Mouse (Mus musculus) heart, adult 8-10 months (tissue): Measurements from ENCODE around the gene Mrpl22. TPM values are rescaled to one million over a fixed set of nuclear protein-coding genes. Genes with fewer than 3 reads are reported as not detected.
"Not testable (repeated sequence)": the region's sequence is repeated elsewhere in the genome, so short reads cannot be mapped to it uniquely, and the experiment has no call there.

Source experiments
- DNase-seq: peaks from one replicate; pipeline ENCODE4 v3.0.0; 2022; ENCODE audit warnings: low spot score
- total RNA-seq, 4 experiments: library from RNA; stranded (reverse); gene quantifications; 2 replicates each; pipeline ENCODE4 v1.2.4; 2022

Gene Mrpl22
- total RNA-seq, 4 experiments from 2014 or later, result 45.6 to 62.3 (median 52.4) TPM

- DNase-seq, result no peak
These were observed 55.0 kb downstream of the Mrpl22 start for GRCm38 (mm10) chr11:58226425-58226824.

- not testable (repeated sequence) for DNase-seq
These were observed 56.6 kb downstream of the Mrpl22 start for GRCm38 (mm10) chr11:58228021-58228420.

Other genes with a start within 250 kb of the Mrpl22 start
- gene Larp1, start 162.6 kb upstream of the Mrpl22 start, total RNA-seq, result 10 to 100 TPM; 61.6 to 70.0 (median 65.1) TPM
- gene Gm12248, start 78.5 kb upstream of the Mrpl22 start, total RNA-seq, result not detected
- gene Cnot8, start 67.5 kb upstream of the Mrpl22 start, total RNA-seq, result 10 to 100 TPM; 34.2 to 36.4 (median 35.8) TPM
- gene Gemin5, start 3.1 kb upstream of the Mrpl22 start, total RNA-seq, result 1 to 10 TPM; 8.8 to 9.6 (median 9.2) TPM
- gene Igtp, start 27.9 kb downstream of the Mrpl22 start, total RNA-seq, result 10 to 100 TPM in 2 of 4 experiments, 1 to 10 TPM in 2; 8.5 to 10.9 (median 9.5) TPM
- gene Irgm2, start 28.0 kb downstream of the Mrpl22 start, total RNA-seq, result 10 to 100 TPM; 10.8 to 11.6 (median 11.5) TPM
- not detected for gene 4930438A08Rik, start 103.1 kb downstream of the Mrpl22 start, total RNA-seq
- gene Zfp692, start 135.4 kb downstream of the Mrpl22 start, total RNA-seq, result 1 to 10 TPM; 3.0 to 5.0 (median 3.5) TPM
- gene Zfp672, start 158.7 kb downstream of the Mrpl22 start, total RNA-seq, result 10 to 100 TPM; 41.4 to 45.8 (median 45.2) TPM
- 10 to 100 TPM; 25.4 to 36.8 (median 30.4) TPM for gene Sh3bp5l, start 159.1 kb downstream of the Mrpl22 start, total RNA-seq
- gene Lypd8, start 207.4 kb downstream of the Mrpl22 start, total RNA-seq, result not detected
- gene 1810065E05Rik, start 249.4 kb downstream of the Mrpl22 start, total RNA-seq, result not detected